Mouse (Mus musculus): ENCODE measurements around the gene Akr1b3.

Akr1b3 gene

DNA sequence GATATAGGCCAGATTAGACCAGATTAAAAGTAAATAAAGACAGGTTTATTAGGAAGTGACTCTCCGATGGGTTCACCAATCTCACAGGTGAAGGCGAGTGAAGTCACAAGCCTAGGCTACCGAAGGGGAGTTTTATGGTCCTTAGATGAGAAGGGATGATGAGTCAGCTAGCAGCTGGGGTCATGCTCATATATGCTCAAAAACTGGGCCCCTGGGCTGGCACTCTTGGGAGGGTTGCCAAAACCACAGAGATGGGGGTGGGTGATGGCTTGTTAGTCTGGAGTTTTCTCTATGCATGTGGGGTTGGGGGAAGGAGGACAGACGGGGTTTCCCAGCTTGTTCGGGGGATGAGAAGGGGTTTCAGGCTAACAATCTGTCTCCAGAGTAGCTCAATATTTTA, 44.8 kb downstream of the Akr1b3 start:
- DNase-seq (ENCODE audit: low read depth in 1 of 2, low spot score in 2 of 2) = no peak

DNA sequence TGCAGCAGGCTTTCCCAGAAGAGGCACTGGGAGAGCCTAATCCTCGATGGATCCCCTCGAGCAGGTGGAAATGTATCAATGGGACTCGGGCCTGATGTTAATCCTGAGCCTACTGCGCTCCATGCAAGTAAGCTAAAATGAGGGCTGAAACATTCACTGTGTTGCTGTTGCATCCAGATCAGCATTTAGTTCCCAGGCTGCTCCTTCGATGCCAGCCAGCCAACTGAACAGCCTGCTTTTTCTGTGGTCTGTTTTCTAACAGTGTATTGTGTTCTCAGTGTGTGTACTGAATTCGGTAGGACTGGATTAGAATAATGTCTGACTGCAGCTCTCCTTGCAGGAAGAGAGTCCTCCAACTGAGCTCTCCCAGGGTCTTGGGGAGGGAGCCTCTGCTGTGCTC, 46.6 kb downstream of the Akr1b3 start:
- no peak for DNase-seq (ENCODE audit: low read depth in 1 of 2, low spot score in 2 of 2)

DNA sequence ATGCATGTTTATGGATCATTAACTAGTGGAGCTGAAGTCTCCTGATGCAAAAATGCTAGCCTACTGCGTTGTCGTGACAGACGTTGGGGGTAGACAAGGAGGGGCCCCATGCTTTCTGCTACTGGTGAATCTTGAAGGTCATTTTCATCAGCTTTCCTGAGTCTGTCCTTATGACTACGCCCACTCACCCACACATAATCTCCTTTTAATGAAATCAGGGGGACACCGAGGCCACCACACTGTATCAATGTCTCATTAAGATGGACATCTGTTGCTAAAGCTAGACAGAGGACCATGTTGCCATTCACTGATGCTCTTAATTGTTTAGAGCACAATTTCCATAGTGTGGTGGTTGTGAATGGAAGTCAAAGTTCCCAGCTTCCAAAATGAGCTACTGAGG, 58.7 kb downstream of the Akr1b3 start:
- no peak for DNase-seq (ENCODE audit: low read depth in 1 of 2, low spot score in 2 of 2)

Data from monocyte, adult 2 months (primary cell).